Mouse (Mus musculus): ENCODE data around the gene Hyal3. TPM values are rescaled to one million over a fixed set of nuclear protein-coding genes. Genes with fewer than 3 reads are reported as not detected.

Gene Hyal3
- polyA plus RNA-seq, 1 experiment from 2014 or later = 1.5 TPM

GRCm38 (mm10) chr9:107543299-107543698 lies 37.3 kb upstream of the Hyal3 start:
- no peak for ATAC-seq (ENCODE audit: low FRiP score, low read depth)
- Histone ChIP-seq H3K9me3 (no peaks in the 10 kb centered on the region), H3K4me2 (replicated peaks) (peak overlapping the region; percentile 90), H3K4me1 (peaks cover 34% of the 10 kb centered on the region), H3K27me3 (replicated peaks) (no peaks in the 10 kb centered on the region; the same call in 1 of the 2 replicates), H3K9ac (no peak overlapping the region), H3K4me3 (no peak overlapping the region), H3K27ac (no peak overlapping the region), H3K36me3 (peaks cover 42% of the 10 kb centered on the region)
- 91% methylated on average over 11 of the region's 11 CpGs for WGBS

GRCm38 (mm10) chr9:107544196-107544700 lies 36.4 kb upstream of the Hyal3 start:
- H3K4me1 ChIP-seq = peaks cover 34% of the 10 kb centered on the region
- peaks cover 9% of the 10 kb centered on the region for H3K27me3 ChIP-seq (replicated peaks)
- peaks cover 32% of the 10 kb centered on the region for H3K36me3 ChIP-seq
- no peak overlapping the region for H3K9ac ChIP-seq
- no peaks in the 10 kb centered on the region for H3K9me3 ChIP-seq
- H3K4me2 ChIP-seq (replicated peaks) = no peak overlapping the region
- no peak for ATAC-seq (ENCODE audit: low FRiP score, low read depth)
- no peak overlapping the region for H3K4me3 ChIP-seq
- H3K27ac ChIP-seq = no peak overlapping the region
- 96% methylated on average over 17 of the region's 17 CpGs for WGBS

- H3K4me2 ChIP-seq (replicated peaks) = no peak overlapping the region
- ATAC-seq (ENCODE audit: low FRiP score, low read depth) = no peak
- no peak overlapping the region for H3K9ac ChIP-seq
- H3K4me3 ChIP-seq = no peak overlapping the region
- 92% methylated on average over 12 of the region's 12 CpGs for WGBS
- H3K9me3 ChIP-seq = no peaks in the 10 kb centered on the region
- no peak overlapping the region for H3K27ac ChIP-seq
- peaks cover 34% of the 10 kb centered on the region for H3K4me1 ChIP-seq
- H3K36me3 ChIP-seq = peaks cover 27% of the 10 kb centered on the region
- peaks cover 14% of the 10 kb centered on the region for H3K27me3 ChIP-seq (replicated peaks)
Observed at GRCm38 (mm10) chr9:107544729-107545128, 35.9 kb upstream of the Hyal3 start.

GRCm38 (mm10) chr9:107545199-107545598 lies 35.4 kb upstream of the Hyal3 start:
- no peak overlapping the region for H3K4me2 ChIP-seq (replicated peaks)
- no peak overlapping the region for H3K27ac ChIP-seq
- no peak for ATAC-seq (ENCODE audit: low FRiP score, low read depth)
- no peaks in the 10 kb centered on the region for H3K9me3 ChIP-seq
- H3K4me3 ChIP-seq = no peak overlapping the region
- no peak overlapping the region for H3K9ac ChIP-seq
- peaks cover 23% of the 10 kb centered on the region for H3K36me3 ChIP-seq
- peaks cover 19% of the 10 kb centered on the region for H3K27me3 ChIP-seq (replicated peaks)
- WGBS = 87% methylated on average over 10 of the region's 10 CpGs
- peaks cover 34% of the 10 kb centered on the region for H3K4me1 ChIP-seq

DNA sequence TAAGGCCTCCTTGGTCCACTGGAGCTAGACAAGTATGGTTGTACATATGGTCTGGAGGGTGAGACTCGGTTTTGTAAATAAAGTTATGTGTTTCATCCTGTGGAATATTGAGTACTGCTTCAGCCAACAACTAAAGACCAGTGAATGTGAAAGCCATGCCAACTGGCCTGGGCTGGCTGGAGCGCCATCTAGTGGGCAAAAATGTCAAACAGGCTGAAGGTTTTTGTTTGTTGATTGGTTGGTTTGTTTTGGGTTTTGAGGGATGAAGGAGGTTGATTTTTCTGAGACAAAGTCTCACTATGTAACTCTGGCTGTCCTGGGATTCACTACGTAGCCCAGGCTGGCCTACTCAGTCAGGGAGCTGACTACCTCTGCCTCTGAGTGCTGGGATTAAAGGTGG lies 35.0 kb upstream of the Hyal3 start:
- ATAC-seq (ENCODE audit: low FRiP score, low read depth) = no peak
- H3K4me2 ChIP-seq (replicated peaks) = no peak overlapping the region
- no peaks in the 10 kb centered on the region for H3K9me3 ChIP-seq
- H3K27me3 ChIP-seq (replicated peaks) = peaks cover 23% of the 10 kb centered on the region
- no peak overlapping the region for H3K9ac ChIP-seq
- H3K4me1 ChIP-seq = peaks cover 34% of the 10 kb centered on the region
- 9% methylated on average over 3 of the region's 3 CpGs for WGBS
- H3K36me3 ChIP-seq = peaks cover 21% of the 10 kb centered on the region
- H3K27ac ChIP-seq = no peak overlapping the region
- no peak overlapping the region for H3K4me3 ChIP-seq

GRCm38 (mm10) chr9:107547026-107547425 lies 33.6 kb upstream of the Hyal3 start, which contains the start of gene Zmynd10:
Zmynd10 (plus strand) TSS chr9:107547298.
- Histone ChIP-seq H3K4me1 (peaks cover 37% of the 10 kb centered on the region), H3K9me3 (no peaks in the 10 kb centered on the region), H3K4me3 (no peak within 1 kb of the TSS), H3K9ac (0 out of 2 replicates have a peak within 1 kb of the TSS, but pooled peaks have one; percentile 13), H3K4me2 (replicated peaks) (peak within 1 kb of the TSS; percentile 54), H3K27ac (no peak within 1 kb of the TSS), H3K36me3 (peaks cover 21% of the 10 kb centered on the region), H3K27me3 (replicated peaks) (peaks cover 37% of the 10 kb centered on the region)
- peak; percentile 57 for ATAC-seq (ENCODE audit: low FRiP score, low read depth)
- WGBS = 4% methylated on average over 20 of the region's 20 CpGs

DNA sequence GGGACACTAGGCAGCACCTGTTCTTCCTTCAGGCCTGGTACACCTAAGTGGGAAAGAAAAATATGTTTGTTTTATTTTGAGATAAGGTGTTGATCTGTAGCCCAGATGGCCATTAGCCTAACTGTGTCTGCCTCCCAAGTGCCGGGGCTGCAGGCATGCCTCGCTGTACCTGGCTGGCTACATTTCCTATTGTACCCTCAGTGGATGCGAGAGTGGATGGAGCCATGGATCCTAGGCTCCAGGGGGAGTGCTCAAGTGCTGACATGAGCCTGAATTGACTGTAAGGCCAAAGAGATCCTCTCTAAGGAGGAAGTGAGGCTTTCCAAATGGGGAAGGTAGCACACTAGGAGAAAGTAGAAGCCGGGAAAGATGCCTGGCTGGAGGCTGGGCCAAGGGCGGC lies 32.7 kb upstream of the Hyal3 start:
- H3K4me3 ChIP-seq = no peak overlapping the region
- peaks cover 33% of the 10 kb centered on the region for H3K4me1 ChIP-seq
- H3K27me3 ChIP-seq (replicated peaks) = peaks cover 46% of the 10 kb centered on the region
- 84% methylated on average over 5 of the region's 5 CpGs for WGBS
- no peak overlapping the region for H3K4me2 ChIP-seq (replicated peaks)
- H3K9me3 ChIP-seq = no peaks in the 10 kb centered on the region
- no peak overlapping the region for H3K27ac ChIP-seq
- no peak for ATAC-seq (ENCODE audit: low FRiP score, low read depth)
- peaks cover 21% of the 10 kb centered on the region for H3K36me3 ChIP-seq
- no peak overlapping the region for H3K9ac ChIP-seq

GRCm38 (mm10) chr9:107548820-107549219 lies 31.8 kb upstream of the Hyal3 start:
- Histone ChIP-seq H3K27me3 (replicated peaks) (peaks cover 48% of the 10 kb centered on the region), H3K36me3 (peaks cover 15% of the 10 kb centered on the region), H3K4me2 (replicated peaks) (no peak overlapping the region), H3K9ac (no peak overlapping the region), H3K4me3 (no peak overlapping the region), H3K9me3 (no peaks in the 10 kb centered on the region), H3K27ac (no peak overlapping the region), H3K4me1 (peaks cover 40% of the 10 kb centered on the region)
- WGBS = 91% methylated on average over 10 of the region's 10 CpGs
- ATAC-seq (ENCODE audit: low FRiP score, low read depth) = no peak

GRCm38 (mm10) chr9:107549297-107550074 lies 31.1 kb upstream of the Hyal3 start:
- Histone ChIP-seq H3K36me3 (peaks cover 8% of the 10 kb centered on the region), H3K4me3 (no peak overlapping the region), H3K27ac (no peak overlapping the region), H3K4me2 (replicated peaks) (no peak overlapping the region), H3K9me3 (no peaks in the 10 kb centered on the region), H3K9ac (no peak overlapping the region), H3K4me1 (peaks cover 43% of the 10 kb centered on the region), H3K27me3 (replicated peaks) (peaks cover 48% of the 10 kb centered on the region)
- 91% methylated on average over 20 of the region's 20 CpGs for WGBS
- no peak for ATAC-seq (ENCODE audit: low FRiP score, low read depth)

- peak overlapping the region; percentile 73 for H3K4me2 ChIP-seq (replicated peaks)
- no peaks in the 10 kb centered on the region for H3K36me3 ChIP-seq
- H3K27me3 ChIP-seq (replicated peaks) = peaks cover 48% of the 10 kb centered on the region
- H3K9ac ChIP-seq = no peak overlapping the region
- 23% methylated on average over 23 of the region's 23 CpGs for WGBS
- peaks cover 48% of the 10 kb centered on the region for H3K4me1 ChIP-seq
- H3K4me3 ChIP-seq = no peak overlapping the region; the same call in 1 of the 2 replicates
- no peak for ATAC-seq (ENCODE audit: low FRiP score, low read depth)
- no peaks in the 10 kb centered on the region for H3K9me3 ChIP-seq
- H3K27ac ChIP-seq = no peak overlapping the region
Observed at GRCm38 (mm10) chr9:107550491-107551116, 30.0 kb upstream of the Hyal3 start.

- H3K9ac ChIP-seq = peak within 1 kb of the TSS; percentile 55
- peaks cover 48% of the 10 kb centered on the region for H3K27me3 ChIP-seq (replicated peaks)
- ATAC-seq (ENCODE audit: low FRiP score, low read depth) = no peak
- H3K4me2 ChIP-seq (replicated peaks) = peak within 1 kb of the TSS; percentile 73
- peak within 1 kb of the TSS; percentile 35 for H3K4me3 ChIP-seq
- no peaks in the 10 kb centered on the region for H3K9me3 ChIP-seq
- H3K4me1 ChIP-seq = peaks cover 55% of the 10 kb centered on the region
- WGBS = under 1% methylated on average over 62 of the region's 63 CpGs
- no peak within 1 kb of the TSS for H3K27ac ChIP-seq
- H3K36me3 ChIP-seq = no peaks in the 10 kb centered on the region
Observed at GRCm38 (mm10) chr9:107551117-107551889, 29.3 kb upstream of the Hyal3 start, which contains the start of gene Rassf1. Rassf1 (plus strand) TSS chr9:107551555.

Measured in neural tube, embryonic 12.5 days (tissue).